Mouse (Mus musculus) limb, embryonic 14.5 days (tissue): ENCODE data around the gene Chst11. TPM values are rescaled to one million over a fixed set of nuclear protein-coding genes. Genes with fewer than 3 reads are reported as not detected.

Source experiments
- ATAC-seq: fragments of 200-750 bp; cut with Nextera tagmentation; 2 replicates; pipeline ENCODE4 v1.8.0; 2017; ENCODE audit warnings: low read depth, moderate number of reproducible peaks, moderate TSS enrichment; ENCODE audit not compliant: low FRiP score
- DNase-seq: peaks from one replicate; pipeline ENCODE4 v3.0.0-alpha.2; 2015; ENCODE audit warnings: low spot score
- H3K27ac ChIP-seq: fragments of 300-500 bp; sonication (generic); replicated peaks from 2 replicates; pipeline ENCODE4 v1.5.1; 2014; ENCODE audit warnings: low read depth, mild to moderate bottlenecking, low read length, moderate library complexity, mixed read lengths
- H3K27me3 ChIP-seq: fragments of 300-500 bp; sonication (generic); 2 replicates; pipeline ENCODE4 v1.6.1; 2014; ENCODE audit warnings: low read length, mixed read lengths; ENCODE audit not compliant: control insufficient read depth, insufficient read depth
- H3K36me3 ChIP-seq: fragments of 300-500 bp; sonication (generic); 2 replicates; pipeline ENCODE4 v1.6.1; 2014; ENCODE audit warnings: mild to moderate bottlenecking, low read length, moderate library complexity, mixed read lengths; ENCODE audit not compliant: control insufficient read depth, insufficient read depth
- H3K4me1 ChIP-seq: fragments of 300-500 bp; sonication (generic); 2 replicates; pipeline ENCODE4 v1.6.1; 2014; ENCODE audit warnings: antibody characterized with exemption, low read length, mixed read lengths; ENCODE audit not compliant: control insufficient read depth, insufficient read depth
- H3K4me2 ChIP-seq: fragments of 300-500 bp; sonication (generic); replicated peaks from 2 replicates; pipeline ENCODE4 v1.6.1; 2014; ENCODE audit warnings: low read depth, mild to moderate bottlenecking, low read length, moderate library complexity; ENCODE audit not compliant: severe bottlenecking
- H3K4me3 ChIP-seq: fragments of 300-500 bp; sonication (generic); replicated peaks from 2 replicates; pipeline ENCODE4 v1.5.1; 2014; ENCODE audit warnings: low read length
- H3K9ac ChIP-seq: fragments of 300-500 bp; sonication (generic); 2 replicates; pipeline ENCODE4 v1.6.1; 2014; ENCODE audit warnings: mild to moderate bottlenecking, low read depth, low read length, moderate library complexity; ENCODE audit not compliant: severe bottlenecking
- H3K9me3 ChIP-seq: fragments of 300-500 bp; sonication (generic); 2 replicates; pipeline ENCODE4 v1.6.1; 2016; ENCODE audit warnings: low read length; ENCODE audit not compliant: control insufficient read depth
- POLR2A ChIP-seq: fragments of 200-500 bp; IDR thresholded peaks from 2 replicates; pipeline ENCODE4 v1.8.0; 2012; ENCODE audit warnings: inconsistent platforms, mild to moderate bottlenecking, moderate library complexity, borderline replicate concordance; ENCODE audit not compliant: insufficient read depth, insufficient read length; ENCODE audit errors: extremely low read depth
- WGBS: fragments of 180-500 bp; shearing (Covaris S2); extraction: QIAGEN DNeasy Blood & Tissue Kit; methylation state at CpG from one replicate; pipeline ENCODE4 v1.1.7; 2014; 5-methylcytosine and 5-hydroxymethylcytosine counted together
- polyA plus RNA-seq, 2 experiments: library from polyadenylated mRNA; depleted of rRNA in 1 of 2; stranded (reverse) in 1 of 2; unstranded in 1 of 2; fragments of >200 nt; fragmentation: Nextera tagmentation in 1 of 2; extraction: Ambion mirVana in 1 of 2; gene quantifications; 2 replicates each; pipeline versions ENCODE4 v1.2.1 to v1.2.3; 2012 to 2014

Gene Chst11
- polyA plus RNA-seq, 2 experiments, result 5.2 to 27.6 TPM

DNA sequence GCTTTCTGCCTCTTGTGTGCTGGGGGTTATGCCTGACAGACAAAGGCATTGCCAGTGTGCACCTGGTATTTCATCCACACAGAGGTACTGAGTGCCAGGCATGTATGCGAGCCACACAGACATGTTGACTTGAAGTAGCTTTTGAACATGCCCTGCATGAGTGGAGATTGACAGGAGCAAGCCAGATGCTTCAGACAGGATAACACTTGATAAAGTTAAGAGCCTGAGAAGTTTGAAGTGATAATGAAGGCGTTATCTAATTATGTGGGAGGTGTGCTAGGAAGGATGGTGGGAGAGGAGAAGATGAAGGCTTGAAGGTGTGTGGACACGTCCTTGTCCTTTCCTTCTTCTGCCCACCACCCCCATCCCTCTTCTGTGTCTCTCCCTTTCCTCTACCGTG, 28.7 kb downstream of the Chst11 start:
- no peak overlapping the region for H3K27ac ChIP-seq
- no peak for DNase-seq
- no peak overlapping the region for H3K4me2 ChIP-seq
- peaks cover 12% of the 10 kb centered on the region for H3K4me1 ChIP-seq
- no peak for TF ChIP-seq POLR2A
- WGBS, result 70% methylated on average over 4 of the region's 4 CpGs
- H3K9ac ChIP-seq, result no peak overlapping the region
- no peak for ATAC-seq
- no peaks in the 10 kb centered on the region for H3K27me3 ChIP-seq
- H3K4me3 ChIP-seq, result no peak overlapping the region
- H3K36me3 ChIP-seq, result no peaks in the 10 kb centered on the region
- H3K9me3 ChIP-seq, result no peaks in the 10 kb centered on the region

DNA sequence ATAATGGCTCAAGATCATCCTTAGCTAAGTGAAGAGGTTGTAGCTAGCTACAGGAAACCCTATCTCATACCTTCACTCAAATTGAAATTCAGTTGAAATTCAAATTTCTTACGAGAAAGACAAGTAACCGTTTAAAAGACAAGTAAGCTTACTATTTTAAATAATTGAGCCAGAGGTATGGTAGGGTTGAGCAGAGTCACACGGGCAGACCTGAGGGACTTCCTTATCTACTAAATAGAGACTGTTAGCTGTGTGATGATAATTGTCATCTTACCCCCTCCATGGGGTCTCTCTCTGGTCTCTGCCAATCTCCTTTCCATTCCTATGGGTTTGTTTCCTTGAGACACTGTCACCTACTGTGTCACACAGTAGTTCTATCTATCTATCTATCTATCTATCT, 30.6 kb downstream of the Chst11 start:
- TF ChIP-seq POLR2A, result no peak
- 86% methylated on average over 3 of the region's 3 CpGs for WGBS
- Histone ChIP-seq H3K27ac (no peak overlapping the region), H3K27me3 (no peaks in the 10 kb centered on the region), H3K4me3 (no peak overlapping the region), H3K4me1 (peaks cover 11% of the 10 kb centered on the region), H3K9me3 (no peaks in the 10 kb centered on the region), H3K36me3 (no peaks in the 10 kb centered on the region), H3K9ac (no peak overlapping the region), H3K4me2 (no peak overlapping the region)
- DNase-seq (no peak), ATAC-seq (no peak)

DNA sequence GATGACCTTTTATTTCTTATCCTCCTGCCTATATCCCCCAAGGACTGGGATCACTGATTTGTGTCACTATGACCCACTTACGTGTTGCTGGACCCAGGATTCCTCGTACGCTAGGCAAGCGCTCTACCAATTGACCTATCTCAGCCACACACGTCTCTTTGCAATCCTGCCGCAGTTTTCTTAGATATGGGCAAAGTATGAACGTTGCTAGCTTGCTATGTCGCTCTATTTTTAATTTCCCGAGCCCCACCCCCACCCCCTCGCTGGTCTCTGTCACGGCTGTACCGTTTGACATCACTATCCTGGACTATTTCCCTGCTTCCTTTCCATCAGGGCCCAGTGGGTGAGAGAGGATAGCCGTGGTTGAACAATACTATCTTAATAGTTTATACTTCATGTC, 31.5 kb downstream of the Chst11 start:
- Histone ChIP-seq H3K4me2 (no peak overlapping the region), H3K4me1 (peaks cover 11% of the 10 kb centered on the region), H3K9me3 (no peaks in the 10 kb centered on the region), H3K4me3 (no peak overlapping the region), H3K9ac (no peak overlapping the region), H3K27ac (no peak overlapping the region), H3K27me3 (no peaks in the 10 kb centered on the region), H3K36me3 (no peaks in the 10 kb centered on the region)
- no peak for TF ChIP-seq POLR2A
- 89% methylated on average over 13 of the region's 13 CpGs for WGBS
- ATAC-seq, result no peak
- no peak for DNase-seq

DNA sequence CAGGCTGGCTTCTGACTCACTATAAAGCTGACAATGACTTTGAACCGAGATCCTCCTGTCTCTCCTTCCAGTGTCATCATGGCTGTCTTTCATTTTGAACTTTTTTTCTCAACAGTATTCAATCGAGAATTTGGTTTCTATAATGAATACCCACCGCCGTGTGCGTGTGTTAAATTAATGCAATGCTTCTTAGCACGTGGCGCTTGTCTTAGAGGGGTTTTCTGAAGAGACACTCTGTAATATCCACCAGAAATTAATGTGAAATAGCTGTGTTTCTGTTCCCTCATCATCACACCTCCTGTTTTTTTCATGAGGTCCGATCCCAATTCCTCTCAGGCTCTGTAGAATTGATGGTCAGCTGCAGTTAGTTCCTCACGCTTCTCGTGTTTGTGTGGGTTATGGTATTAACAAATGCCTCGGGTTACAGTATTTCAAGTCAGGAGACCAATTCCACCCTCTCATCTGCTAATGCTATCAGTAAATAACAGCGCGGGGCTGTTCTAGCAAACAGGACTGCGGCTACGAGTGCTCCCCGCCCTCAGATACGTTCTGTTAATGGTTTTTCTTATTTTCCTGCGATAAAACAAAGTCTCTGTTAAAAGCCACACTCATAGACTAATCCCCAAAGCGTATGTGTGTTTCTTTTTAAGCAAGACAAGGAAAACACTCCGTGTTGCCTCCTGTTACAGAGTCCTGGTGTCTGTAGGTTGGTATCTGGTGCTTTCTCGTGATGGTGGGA, 32.6 kb downstream of the Chst11 start:
- Histone ChIP-seq H3K27me3 (no peaks in the 10 kb centered on the region), H3K27ac (no peak overlapping the region), H3K9me3 (no peaks in the 10 kb centered on the region), H3K36me3 (no peaks in the 10 kb centered on the region), H3K4me3 (no peak overlapping the region), H3K9ac (no peak overlapping the region), H3K4me2 (no peak overlapping the region), H3K4me1 (peaks cover 12% of the 10 kb centered on the region)
- DNase-seq, result no peak
- TF ChIP-seq POLR2A, result no peak
- no peak for ATAC-seq
- WGBS, result 49% methylated on average over 21 of the region's 21 CpGs

- Histone ChIP-seq H3K4me2 (no peak overlapping the region), H3K4me1 (peaks cover 18% of the 10 kb centered on the region), H3K27ac (no peak overlapping the region), H3K9ac (no peak overlapping the region), H3K9me3 (no peaks in the 10 kb centered on the region), H3K36me3 (no peaks in the 10 kb centered on the region), H3K4me3 (no peak overlapping the region), H3K27me3 (no peaks in the 10 kb centered on the region)
- ATAC-seq, result 0 out of 2 replicates have a peak, but pooled peaks have one; percentile 35
- no peak for DNase-seq
- whole genome bisulfite sequencing, result 60% methylated on average over 2 of the region's 5 CpGs
- TF ChIP-seq POLR2A, result no peak
Measured at GRCm38 (mm10) chr10:83018521-83018920, 33.2 kb downstream of the Chst11 start.
